Mouse (Mus musculus): ENCODE measurements at regions not wholly inside any gene's neighbourhood (a gene's known extent, or its start where the extent isn't known, plus 50 kb on each side); places are given as distances from the start of the nearest gene placed in this dataset.

DNA sequence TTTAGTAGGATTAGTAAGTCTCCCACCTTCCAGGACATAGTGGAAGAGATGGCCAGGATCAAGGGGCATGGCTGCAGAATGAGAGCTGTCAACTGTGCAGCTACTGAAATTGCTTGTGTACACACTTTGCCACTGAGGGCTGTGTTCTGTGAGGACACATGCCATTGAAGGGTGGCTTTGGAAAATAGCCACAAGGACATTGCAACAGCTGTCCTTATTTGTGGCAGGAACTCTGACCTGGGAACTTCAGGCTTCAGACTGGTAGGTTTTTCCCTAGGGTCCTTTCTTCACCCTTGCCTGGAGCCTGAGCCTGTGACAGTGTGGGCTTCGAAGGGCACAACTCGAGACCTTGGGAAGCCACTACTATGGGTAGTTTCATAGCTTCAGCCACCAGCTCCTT is 64.2 kb upstream of the Ywhaq start:
- ATAC-seq (ENCODE audit: low TSS enrichment), result no peak

- no peak for ATAC-seq (ENCODE audit: low TSS enrichment)
Measured at GRCm38 (mm10) chr12:21480226-21480625, 62.8 kb upstream of the Ywhaq start.

- no peak for ATAC-seq (ENCODE audit: low TSS enrichment)
Measured at GRCm38 (mm10) chr12:21479251-21479650, 61.8 kb upstream of the Ywhaq start.

DNA sequence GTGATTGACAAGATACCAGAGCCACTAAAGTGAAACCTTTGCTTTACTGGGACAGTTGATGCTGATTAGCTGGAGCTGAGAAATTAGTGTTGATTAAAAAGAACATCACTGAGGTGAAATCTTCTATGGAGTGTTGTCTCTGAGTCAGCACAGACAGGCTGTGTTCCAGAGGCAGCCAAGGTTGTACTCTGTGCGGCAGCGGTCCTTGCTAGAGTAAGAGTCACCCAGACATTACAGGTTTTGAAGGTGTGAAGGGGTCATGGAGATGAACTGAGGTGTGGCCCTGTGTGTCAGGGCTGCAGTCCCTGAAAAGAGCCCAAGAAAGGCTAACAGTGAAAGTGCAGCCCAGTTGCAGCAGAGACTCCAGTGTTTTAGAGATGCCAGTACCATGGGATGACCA is 59.1 kb upstream of the Ywhaq start:
- ATAC-seq (ENCODE audit: low TSS enrichment), result no peak

GRCm38 (mm10) chr12:21472951-21473710 is 55.7 kb upstream of the Ywhaq start:
- no peak for ATAC-seq (ENCODE audit: low TSS enrichment)

GRCm38 (mm10) chr12:21472487-21472886 is 55.0 kb upstream of the Ywhaq start:
- no peak for ATAC-seq (ENCODE audit: low TSS enrichment)

GRCm38 (mm10) chr12:21471986-21472385 is 54.5 kb upstream of the Ywhaq start:
- no peak for ATAC-seq (ENCODE audit: low TSS enrichment)

DNA sequence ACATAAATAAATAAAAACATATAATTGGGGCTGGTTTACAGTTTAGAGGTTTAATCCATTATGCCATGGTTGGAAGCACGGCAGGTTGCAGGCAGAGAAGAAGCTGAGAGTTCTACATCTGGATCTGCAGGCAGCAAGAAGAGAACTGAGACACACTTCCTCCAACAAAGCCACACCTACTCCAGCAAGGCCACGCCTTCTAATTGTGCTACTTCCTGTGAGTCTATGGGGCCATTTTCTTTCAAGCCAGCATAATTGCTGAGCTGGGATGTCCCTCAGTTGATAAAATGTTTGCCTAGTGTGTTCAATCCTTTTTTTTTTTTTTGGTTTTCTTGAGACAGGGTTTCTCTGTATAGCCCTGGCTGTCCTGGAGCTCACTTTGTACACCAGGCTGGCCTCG is 52.8 kb upstream of the Ywhaq start:
- no peak for ATAC-seq (ENCODE audit: low TSS enrichment)
